Mouse (Mus musculus): ENCODE measurements around the gene Mrtfa.

Gene Mrtfa

DNA sequence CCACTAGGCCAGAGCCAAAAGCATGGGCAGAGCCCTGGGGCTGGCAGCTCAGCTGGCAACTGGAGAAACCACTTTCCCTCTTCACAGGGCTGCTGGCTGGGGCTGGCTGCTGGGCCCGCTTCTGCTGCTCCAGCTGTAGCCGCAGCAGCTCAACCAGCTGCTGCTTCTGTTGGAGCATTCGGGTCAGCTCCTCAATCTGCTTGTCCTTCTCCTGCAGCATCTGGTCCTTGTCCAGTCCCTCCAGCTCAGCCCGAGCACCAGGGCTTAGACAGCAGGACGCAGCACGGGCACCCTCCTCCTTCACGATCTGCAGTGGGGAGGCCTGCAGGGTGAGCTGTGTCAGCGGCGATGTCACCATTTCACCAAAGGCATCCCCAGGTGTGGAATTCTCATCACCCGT lies 174.1 kb downstream of the Mrtfa start:
- ChIA-PET CTCF (interaction anchor here (0.6 to 3.0 kb wide), 11 partner anchors 8 to 312 kb away, joined by 3 to 19 read pairs (median 3); no protein-coding TSS in a partner anchor), POLR2A (interaction anchor here in 2 of 4 experiments (0.9 to 2.8 kb wide), 5 partner anchors 8 to 306 kb away, joined by 3 to 13 read pairs (median 4); partner anchors contain the start of gene Tnrc6b (in 1 of the 2))

DNA sequence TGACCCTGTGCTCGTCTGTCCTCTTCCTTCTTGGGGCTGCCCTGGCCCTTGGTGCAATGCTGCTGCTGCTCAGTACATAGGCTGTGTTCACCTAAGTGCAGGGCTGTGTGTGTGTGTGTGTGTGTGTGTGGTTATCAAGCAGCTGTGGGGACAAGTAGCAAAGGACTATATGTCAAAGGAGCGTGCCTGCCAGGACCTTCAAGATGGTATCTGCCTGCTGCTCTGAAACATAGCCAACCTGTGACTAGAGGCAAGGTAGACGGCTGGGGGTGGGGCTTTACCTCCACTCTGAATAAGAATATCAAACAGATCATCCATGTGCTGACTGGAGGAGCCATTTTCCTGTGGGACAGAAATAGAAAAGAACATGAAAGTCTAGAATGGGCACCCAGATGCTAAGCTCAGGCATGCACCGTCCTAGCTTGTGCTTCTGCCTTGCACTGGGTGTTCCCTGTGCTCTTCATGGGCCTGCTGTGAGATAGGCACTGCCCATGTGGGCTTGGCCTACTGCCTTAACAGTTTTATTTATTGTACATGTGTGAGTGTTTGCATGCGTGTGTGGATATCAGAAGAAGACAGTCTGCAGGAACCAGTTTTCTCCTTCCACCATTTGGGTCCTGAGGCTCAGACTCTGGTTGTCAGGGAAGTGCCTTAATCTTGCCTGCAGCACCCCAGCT lies 175.4 kb downstream of the Mrtfa start:
- ChIA-PET CTCF (interaction anchor here in 2 of 4 experiments (1.5 to 3.0 kb wide), 3 partner anchors 12 to 311 kb away, joined by 3 to 19 read pairs (median 5); no protein-coding TSS in a partner anchor), POLR2A (interaction anchor here in 3 of 4 experiments (0.6 to 2.8 kb wide), 5 partner anchors 9 to 384 kb away, joined by 3 to 13 read pairs (median 3); no protein-coding TSS in a partner anchor)

DNA sequence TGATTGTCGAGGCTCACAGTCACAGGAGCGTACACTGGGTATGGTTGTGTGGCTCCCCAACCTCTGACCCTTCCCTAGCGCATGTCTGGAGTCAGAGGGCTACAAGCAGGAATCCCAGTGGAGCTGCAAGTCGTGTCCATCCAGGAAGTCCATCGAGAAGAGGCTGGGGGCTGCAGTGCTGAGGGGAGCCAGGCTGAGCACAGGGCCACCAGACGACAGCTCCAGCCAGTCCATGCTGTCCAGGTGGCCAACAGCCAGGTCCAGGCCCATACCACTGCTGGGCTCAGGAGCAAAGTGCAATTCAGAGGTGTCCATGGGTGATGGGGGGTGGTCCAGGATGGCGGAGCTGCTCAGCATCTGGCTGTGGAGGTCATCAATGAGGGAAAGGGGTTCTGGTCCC lies 177.4 kb downstream of the Mrtfa start:
- ChIA-PET CTCF (interaction anchor here in 1 of 4 experiments (0.7 kb wide), 1 partner anchor 51 kb away, joined by 3 read pairs; no protein-coding TSS in a partner anchor), POLR2A (interaction anchor here in 1 of 4 experiments (1.4 kb wide), 1 partner anchor 32 kb away, joined by 3 read pairs; no protein-coding TSS in a partner anchor)

DNA sequence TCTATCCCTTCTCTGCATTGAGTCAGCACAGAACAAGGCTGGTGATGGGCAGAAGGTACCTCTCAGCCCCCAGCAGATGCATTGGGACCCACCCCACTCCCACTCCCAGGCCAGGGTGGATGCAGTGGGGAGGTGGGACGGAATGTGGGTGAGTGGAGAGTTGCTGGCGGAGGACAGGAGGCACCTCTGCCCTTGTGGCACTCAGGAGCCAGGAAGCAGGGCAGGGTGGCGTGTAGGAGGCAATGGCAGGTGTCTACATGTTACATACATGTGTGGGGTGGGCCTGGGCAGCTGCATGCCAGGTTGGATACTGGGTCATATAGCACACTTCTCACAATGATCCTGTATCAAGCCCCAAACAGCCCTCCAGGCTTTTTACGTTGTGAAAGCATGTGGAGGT lies 178.2 kb downstream of the Mrtfa start:
- ChIA-PET POLR2A (interaction anchor here in 1 of 4 experiments (0.8 to 1.0 kb wide), 2 partner anchors 24 to 54 kb away, joined by 3 read pairs; no protein-coding TSS in a partner anchor), CTCF (interaction anchor here in 2 of 4 experiments (1.1 to 2.2 kb wide), 2 partner anchors 15 to 17 kb away, joined by 3 to 4 read pairs; no protein-coding TSS in a partner anchor)

DNA sequence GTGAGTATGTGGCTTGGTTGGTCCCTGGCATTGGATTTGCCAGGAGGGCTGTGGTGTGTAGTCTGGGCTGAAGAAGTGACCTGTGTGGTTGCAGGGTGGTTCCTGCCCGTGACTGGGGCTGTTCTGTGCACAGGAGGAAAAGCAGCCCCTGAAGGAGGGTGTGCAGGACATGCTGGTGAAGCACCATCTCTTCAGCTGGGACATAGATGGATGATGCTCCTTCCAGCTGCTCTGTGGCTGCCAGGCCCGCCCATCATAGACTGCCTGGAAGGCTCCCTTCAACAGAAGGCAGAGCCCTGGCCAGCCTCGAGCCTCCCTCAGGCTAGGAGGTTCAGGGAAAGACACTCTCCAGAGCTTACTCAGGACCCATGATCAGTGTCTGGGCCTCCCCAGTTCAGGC lies 179.0 kb downstream of the Mrtfa start:
- POLR2A ChIA-PET = interaction anchor here in 3 of 4 experiments (0.6 to 1.4 kb wide), 7 partner anchors 15 to 301 kb away, joined by 3 to 6 read pairs (median 3); no protein-coding TSS in a partner anchor
- CTCF ChIA-PET = interaction anchor here in 2 of 4 experiments (1.1 to 2.2 kb wide), 2 partner anchors 16 kb away, joined by 3 to 4 read pairs; no protein-coding TSS in a partner anchor

DNA sequence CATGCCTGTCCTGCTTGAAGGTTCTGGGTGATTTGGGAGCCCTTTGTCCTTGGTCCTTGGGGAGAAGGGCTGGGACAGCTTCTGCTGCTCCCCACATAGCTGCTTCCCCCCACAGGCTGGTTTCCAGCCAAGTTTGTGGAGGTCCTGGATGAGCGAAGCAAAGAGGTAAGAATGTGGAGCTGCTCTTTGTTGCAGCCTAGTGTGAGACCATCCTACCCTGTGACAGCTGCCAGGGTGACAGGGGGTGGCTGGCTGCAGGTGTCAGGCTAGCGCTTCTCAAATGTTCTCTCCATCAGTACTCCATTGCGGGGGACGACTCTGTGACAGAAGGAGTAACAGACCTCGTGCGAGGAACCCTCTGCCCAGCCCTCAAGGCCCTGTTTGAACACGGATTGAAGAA lies 180.4 kb downstream of the Mrtfa start:
- POLR2A ChIA-PET = interaction anchor here (0.6 to 2.7 kb wide), 15 partner anchors 8 to 336 kb away, joined by 3 to 14 read pairs (median 5); partner anchors contain the start of genes Sgsm3 (in 1 of the 4) and Tnrc6b (in 1 of the 4)
- CTCF ChIA-PET = interaction anchor here in 3 of 4 experiments (0.9 to 2.9 kb wide), 12 partner anchors 8 to 516 kb away, joined by 3 to 25 read pairs (median 5); no protein-coding TSS in a partner anchor

DNA sequence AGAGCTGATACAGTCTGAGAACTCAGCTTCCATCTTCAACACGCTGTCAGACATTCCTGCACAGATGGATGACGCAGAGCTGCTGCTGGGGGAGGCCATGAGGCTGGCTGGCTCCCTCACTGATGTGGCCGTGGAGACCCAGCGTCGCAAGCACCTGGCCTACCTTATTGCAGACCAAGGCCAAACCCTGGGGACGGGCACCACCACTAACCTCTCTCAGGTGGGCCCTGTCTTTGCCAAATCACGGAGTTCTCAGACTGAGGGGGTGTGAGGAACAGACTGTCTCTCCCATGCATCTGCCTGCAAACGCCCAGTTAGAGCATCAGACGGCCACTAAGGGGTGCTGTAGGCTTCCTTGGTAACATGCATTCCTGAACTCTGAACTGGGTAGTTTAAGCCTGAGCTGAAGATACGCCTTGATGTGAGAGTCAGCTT lies 181.9 kb downstream of the Mrtfa start:
- POLR2A ChIA-PET = interaction anchor here (0.5 to 2.7 kb wide), 29 partner anchors 8 to 455 kb away, joined by 3 to 14 read pairs (median 4); partner anchors contain the start of genes Mchr1 (in 1 of the 4), Sgsm3 (in 1 of the 4) and Tnrc6b (in 1 of the 4)
- CTCF ChIA-PET = interaction anchor here (0.5 to 2.9 kb wide), 48 partner anchors 8 to 667 kb away, joined by 3 to 25 read pairs (median 3); partner anchors contain the start of genes Sgsm3 (in 2 of the 4) and Mchr1 (in 1 of the 4)

DNA sequence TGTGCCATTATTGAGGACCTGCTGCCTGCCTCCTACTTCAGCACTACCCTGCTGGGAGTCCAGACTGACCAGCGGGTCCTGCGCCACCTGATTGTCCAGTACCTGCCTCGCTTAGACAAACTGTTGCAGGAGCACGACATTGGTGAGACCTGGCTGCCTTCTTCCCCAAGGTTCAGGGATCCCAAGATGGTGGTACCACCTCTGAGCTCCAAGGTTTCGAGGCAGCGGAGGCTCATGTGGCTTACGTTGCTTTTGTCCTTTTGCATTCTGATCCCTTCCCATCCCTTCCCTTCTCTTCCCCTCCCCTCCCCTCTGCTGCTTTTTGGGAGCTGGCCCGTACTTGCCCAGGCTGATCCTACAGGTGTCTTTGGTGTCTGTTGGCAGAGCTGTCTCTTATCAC lies 182.7 kb downstream of the Mrtfa start:
- ChIA-PET POLR2A (interaction anchor here (0.6 to 2.7 kb wide), 11 partner anchors 10 to 297 kb away, joined by 3 to 14 read pairs (median 3); partner anchors contain the start of genes Mchr1 (in 1 of the 4) and Tnrc6b (in 1 of the 4)), CTCF (interaction anchor here (0.5 to 2.9 kb wide), 14 partner anchors 9 to 477 kb away, joined by 3 to 25 read pairs (median 6); partner anchors contain the start of genes Mchr1 (in 1 of the 4) and Sgsm3 (in 1 of the 4))

DNA sequence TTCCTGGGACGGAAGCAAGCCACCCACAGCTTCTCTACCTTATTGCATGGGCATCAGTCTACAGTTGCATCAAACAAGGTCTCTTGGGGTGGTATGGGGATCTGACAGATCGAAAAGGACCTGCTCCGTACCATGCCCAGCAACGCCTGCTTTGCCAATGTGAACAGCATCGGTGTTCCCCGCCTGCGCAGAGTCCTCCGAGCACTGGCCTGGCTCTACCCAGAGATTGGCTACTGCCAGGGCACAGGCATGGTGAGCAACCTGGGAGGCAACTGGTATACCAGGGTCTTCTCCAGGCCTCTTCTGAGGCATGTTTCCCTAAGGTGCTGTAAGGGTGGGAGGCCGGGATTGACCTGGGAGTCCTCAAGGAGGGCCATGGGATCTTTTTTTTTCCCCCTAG lies 183.2 kb downstream of the Mrtfa start:
- POLR2A ChIA-PET = interaction anchor here in 2 of 4 experiments (0.6 to 2.7 kb wide), 4 partner anchors 11 to 296 kb away, joined by 3 to 14 read pairs (median 4); partner anchors contain the start of gene Tnrc6b (in 1 of the 2)
- CTCF ChIA-PET = interaction anchor here in 1 of 4 experiments (1.2 to 2.9 kb wide), 4 partner anchors 11 to 66 kb away, joined by 4 to 15 read pairs (median 10); no protein-coding TSS in a partner anchor

DNA sequence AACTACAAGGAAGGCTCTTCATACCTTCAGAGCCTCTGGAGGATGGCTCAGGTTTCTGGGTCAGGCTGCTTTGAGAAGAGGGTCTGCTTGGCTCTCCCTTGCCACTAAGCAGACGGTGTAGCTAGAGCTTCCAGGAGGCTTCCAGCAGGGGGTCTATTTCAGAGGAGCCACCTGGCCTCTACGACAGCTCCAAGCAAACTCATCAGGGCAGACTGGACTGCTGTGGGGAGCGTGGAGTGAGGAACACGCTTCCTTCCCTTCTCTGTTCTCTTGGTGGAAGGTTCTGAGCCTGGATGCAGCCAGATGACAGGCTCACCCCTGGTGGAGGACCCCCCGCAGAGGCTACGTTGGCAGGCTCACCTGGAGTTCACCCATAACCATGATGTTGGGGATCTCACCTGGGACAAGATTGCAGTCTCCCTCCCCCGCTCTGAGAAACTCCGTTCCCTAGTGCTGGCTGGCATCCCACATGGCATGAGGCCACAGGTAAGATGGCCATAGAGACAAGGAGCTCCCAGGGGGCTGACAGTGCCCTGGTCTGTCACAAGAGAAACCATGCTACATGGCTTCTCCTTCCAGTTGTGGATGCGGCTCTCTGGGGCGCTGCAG lies 184.3 kb downstream of the Mrtfa start:
- ChIA-PET POLR2A (no interaction called here), CTCF (interaction anchor here in 1 of 4 experiments (0.6 kb wide), 1 partner anchor 327 kb away, joined by 3 read pairs; no protein-coding TSS in a partner anchor)

DNA sequence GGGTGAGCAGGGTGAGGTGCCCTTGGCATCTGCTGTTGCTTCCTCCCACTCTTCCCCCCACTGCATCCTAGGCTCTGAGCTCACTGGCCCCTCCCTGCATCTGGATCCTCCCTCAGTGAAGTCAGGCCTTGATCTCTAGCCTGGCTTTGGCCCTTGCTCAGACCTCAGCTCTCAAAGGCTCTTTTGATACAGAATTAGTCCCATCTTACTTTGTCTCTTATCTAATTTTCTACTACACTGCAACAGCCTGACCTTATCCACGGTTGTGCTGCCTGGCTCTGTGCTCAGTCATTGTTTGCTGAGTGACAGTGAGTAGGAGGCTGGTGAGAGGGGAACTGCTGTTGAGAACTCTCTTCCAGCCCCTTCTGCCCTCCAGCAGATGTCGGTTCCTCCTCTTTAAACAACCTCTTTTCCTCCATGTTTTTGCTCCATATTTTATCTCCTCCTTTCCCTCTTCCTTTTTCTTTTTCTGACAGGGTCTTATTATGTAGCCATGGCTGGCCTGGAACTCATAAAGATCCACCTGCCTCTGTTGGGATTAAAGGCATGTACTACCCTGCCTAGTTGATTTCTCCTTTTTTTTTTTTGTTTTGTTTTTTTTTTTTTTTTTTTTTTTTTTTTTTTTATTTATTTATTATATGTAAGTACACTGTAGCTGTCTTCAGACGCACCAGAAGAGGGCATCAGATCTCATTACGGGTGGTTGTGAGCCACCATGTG lies 190.0 kb downstream of the Mrtfa start:
- ChIA-PET POLR2A (interaction anchor here in 2 of 4 experiments (0.7 to 1.9 kb wide), 4 partner anchors 9 to 125 kb away, joined by 3 to 8 read pairs (median 4); no protein-coding TSS in a partner anchor), CTCF (interaction anchor here in 2 of 4 experiments (0.9 to 1.3 kb wide), 2 partner anchors 9 kb away, joined by 3 to 4 read pairs; no protein-coding TSS in a partner anchor)

DNA sequence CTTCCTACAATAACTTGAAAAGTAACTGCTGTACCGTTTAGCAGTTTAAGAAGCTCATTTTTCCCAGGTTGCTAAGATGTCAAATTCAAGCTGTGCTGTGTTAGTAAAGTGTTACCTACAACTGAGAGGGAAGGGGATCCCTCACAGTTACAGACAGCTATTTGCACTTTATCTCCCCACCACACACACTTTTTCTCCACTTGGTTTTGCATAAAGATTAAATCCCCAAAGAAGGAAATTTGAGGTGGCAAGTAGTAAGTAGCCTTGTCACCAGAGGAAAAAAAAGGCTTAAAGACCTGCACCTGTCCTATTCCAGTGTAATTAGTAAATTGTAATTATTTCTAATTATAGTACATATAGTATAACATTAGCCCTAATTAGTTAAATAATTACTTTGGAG lies 193.5 kb downstream of the Mrtfa start:
- CTCF ChIA-PET = interaction anchor here in 2 of 4 experiments (0.6 to 1.5 kb wide), 3 partner anchors 11 to 1346 kb away, joined by 3 to 5 read pairs (median 4); no protein-coding TSS in a partner anchor
- POLR2A ChIA-PET = interaction anchor here in 1 of 4 experiments (0.8 kb wide), 2 partner anchors 29 to 35 kb away, joined by 3 read pairs; no protein-coding TSS in a partner anchor

DNA sequence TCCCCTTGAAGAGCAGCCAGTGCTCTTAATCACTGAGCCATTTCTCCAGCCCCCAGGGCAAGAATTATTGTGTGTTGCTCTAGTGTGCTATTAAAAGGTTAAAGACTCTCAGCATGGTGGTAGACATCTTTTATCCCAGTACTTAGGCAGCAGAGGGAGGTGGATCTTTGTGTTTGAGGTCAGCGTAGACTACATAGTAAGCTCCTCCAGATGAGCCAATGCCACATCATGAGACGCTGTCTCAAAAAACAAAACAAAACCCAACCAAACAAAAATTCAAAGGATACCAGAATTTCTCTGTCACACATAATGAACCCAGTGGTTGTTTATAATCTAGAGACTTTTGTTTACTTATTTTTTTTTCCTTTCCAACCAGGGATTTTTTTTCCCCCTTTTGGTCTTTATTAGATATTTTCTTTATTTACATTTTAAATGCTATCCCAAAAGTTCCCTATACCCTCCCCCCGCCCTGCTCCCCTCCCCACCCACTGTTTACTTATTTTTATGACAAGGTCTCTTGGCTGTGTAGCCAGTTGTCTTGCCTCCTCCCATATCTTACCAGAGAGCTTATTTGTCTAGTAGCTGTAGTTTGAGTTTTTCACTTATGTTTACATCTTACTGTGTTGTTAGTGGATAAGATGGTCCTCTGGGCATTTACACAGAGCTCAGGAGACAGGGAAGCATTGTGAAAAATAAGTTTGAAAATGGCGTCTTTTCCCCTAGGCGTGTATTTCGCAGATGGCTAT lies 194.3 kb downstream of the Mrtfa start:
- POLR2A ChIA-PET = interaction anchor here in 2 of 4 experiments (0.7 to 0.8 kb wide), 3 partner anchors 28 to 361 kb away, joined by 3 read pairs; no protein-coding TSS in a partner anchor

DNA sequence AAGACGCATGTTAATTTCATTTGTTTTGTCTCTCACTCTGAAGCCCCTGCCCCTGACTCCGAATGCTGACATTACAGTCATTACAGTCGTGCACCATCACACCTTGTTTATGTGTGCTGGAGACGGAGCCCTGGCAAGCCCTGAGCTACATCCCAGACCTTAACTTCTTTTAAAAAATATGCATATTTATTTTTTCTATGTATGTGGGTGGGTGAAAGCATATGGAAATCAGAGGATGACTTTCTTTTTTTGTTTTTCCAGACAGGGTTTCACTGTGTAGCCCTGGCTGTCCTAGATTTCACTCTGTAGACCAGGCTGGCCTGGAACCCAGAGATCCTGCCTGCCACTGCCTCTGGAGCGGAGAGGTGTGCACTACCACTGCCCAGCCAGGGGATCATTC lies 195.6 kb downstream of the Mrtfa start:
- ChIA-PET POLR2A (no interaction called here), CTCF (interaction anchor here in 1 of 4 experiments (0.7 kb wide), 1 partner anchor 17 kb away, joined by 3 read pairs; no protein-coding TSS in a partner anchor)

More for the DNA sequence above, 194.3 kb downstream of the Mrtfa start:
- CTCF ChIA-PET = interaction anchor here in 2 of 4 experiments (0.6 to 1.5 kb wide), 3 partner anchors 12 to 1345 kb away, joined by 3 to 5 read pairs (median 4); no protein-coding TSS in a partner anchor

DNA sequence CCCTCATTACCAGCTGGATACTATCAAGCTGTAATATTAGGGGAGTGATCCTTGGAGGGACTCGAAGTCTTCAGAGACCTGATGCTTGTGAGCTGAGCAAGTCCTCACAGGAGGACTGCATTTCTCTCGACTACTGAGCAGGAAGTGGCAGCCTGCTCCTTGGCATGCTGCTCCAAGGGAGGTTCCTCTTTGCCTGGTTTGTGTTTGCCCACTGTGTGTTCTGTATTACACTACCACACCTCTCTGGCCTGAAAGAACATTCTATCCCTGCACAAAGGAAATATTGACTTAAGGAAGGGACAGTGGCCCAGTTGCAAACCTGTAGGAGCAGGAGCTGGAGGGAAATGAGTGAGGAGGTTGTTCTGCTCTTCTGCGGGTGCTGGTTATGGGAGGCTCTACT lies 200.8 kb downstream of the Mrtfa start:
- CTCF ChIA-PET = interaction anchor here in 2 of 4 experiments (0.6 to 0.8 kb wide), 2 partner anchors 19 to 38 kb away, joined by 3 read pairs; no protein-coding TSS in a partner anchor

DNA sequence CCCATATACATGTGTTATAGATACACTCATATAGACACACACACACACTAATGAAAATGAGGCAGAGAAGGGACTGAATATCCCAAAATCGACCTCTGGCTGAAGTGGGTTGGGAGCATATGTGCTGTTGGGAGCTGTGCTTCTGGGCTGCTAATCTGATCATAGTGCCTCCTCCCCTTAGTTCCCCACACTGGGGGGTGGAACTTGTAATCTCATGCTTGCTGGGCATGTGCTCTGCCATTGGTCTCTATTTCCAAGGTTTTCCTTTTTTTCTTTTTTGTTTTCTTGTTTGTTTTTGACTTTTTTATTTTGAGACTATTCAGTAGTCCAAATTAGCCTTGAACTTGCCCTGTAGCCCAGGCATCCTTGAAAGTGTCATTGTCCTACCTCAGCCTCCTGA lies 202.2 kb downstream of the Mrtfa start:
- CTCF ChIA-PET = interaction anchor here in 1 of 4 experiments (0.5 to 0.6 kb wide), 2 partner anchors 21 to 295 kb away, joined by 4 to 10 read pairs; no protein-coding TSS in a partner anchor
- POLR2A ChIA-PET = interaction anchor here in 2 of 4 experiments (0.9 to 1.8 kb wide), 6 partner anchors 10 to 58 kb away, joined by 3 to 8 read pairs (median 4); partner anchors contain the start of gene Sgsm3 (in 1 of the 2)

More for the DNA sequence above, 200.8 kb downstream of the Mrtfa start:
- POLR2A ChIA-PET = interaction anchor here in 2 of 4 experiments (0.6 to 1.5 kb wide), 3 partner anchors 14 to 1794 kb away, joined by 3 read pairs; no protein-coding TSS in a partner anchor

Data from embryonic stem cell, embryonic (primary cell).